Mouse (Mus musculus) kidney, adult 11 months (tissue): ENCODE measurements around the gene Nupl1.

ENCODE experiments used
- DNase-seq: peaks from one replicate; pipeline ENCODE4 v3.0.0; 2022

Nupl1 gene

DNA sequence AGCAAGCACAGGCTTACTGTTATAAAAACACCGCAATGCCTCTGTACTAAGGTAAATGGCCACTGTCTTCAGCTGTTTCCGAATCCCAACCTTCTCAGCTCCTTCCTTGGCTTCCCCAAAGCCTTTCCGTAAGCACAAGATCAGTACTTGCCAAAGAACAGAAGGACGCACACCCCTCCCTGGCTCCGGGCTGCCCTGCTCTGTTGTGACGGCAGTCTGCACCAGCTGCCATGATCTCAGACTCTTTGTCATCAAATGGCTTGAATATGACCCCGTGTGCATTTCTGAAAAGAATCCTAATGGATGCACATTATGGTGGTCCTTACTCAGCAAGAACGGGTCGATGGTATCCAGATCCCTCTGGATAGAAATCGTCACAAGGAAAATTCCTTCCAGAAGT, 108.0 kb downstream of the Nupl1 start:
- DNase-seq, result no peak

DNA sequence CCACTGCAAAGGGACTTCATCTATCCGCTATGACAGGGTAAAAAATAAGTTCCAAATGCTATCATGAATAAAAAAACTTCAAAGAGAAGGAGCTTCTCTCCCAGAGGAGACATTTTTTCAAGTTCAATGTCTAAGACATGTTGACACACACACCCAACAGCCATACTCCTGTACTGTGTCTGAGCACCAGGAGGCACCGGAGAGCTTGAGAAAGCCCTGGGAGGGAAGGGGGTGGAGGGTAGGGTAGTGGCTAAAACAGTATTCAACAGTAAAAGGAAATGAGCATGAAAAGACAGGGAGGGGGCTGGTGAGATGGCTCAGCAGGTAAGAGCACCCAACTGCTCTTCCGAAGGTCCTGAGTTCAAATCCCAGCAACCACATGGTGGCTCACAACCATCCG, 112.9 kb downstream of the Nupl1 start:
- DNase-seq, result no peak

DNA sequence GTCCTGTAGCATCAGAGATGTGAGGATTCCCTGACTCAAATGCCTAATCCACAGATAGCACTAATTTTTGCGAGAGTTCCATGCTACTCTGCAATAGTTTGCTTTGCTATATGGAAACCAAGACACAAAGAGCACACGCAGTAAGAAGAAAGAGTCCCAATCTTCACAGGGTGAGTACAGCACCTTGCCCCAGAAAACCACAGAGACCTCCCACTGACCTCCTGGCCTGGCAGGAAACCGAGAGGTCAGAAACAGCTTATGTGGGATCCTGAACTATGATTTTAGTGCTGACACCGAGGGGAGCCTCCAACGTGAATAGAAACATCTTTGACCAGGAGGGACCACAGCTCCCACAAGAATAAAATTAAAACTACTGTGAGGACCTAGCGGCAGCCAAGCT, 113.4 kb downstream of the Nupl1 start:
- no peak for DNase-seq

DNA sequence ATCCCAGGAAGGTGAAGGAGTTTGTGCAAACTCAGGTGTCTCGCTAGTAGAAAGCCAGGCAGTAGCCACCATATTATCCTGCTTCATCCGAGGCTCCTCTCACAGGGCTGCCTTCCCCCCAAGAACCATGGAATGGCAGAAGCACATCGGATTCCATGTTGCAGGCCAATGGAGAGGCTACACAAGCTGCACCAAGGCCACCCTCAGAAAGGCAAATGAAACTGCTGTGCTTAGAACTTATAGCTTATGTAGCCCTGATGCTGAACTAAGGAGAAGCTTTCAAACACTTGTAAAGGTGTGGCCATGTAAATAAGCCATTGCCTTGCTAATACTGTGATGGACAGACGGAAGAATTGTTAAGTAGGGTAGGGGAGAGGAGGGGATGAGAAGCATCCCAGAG, 115.4 kb downstream of the Nupl1 start:
- no peak for DNase-seq

DNA sequence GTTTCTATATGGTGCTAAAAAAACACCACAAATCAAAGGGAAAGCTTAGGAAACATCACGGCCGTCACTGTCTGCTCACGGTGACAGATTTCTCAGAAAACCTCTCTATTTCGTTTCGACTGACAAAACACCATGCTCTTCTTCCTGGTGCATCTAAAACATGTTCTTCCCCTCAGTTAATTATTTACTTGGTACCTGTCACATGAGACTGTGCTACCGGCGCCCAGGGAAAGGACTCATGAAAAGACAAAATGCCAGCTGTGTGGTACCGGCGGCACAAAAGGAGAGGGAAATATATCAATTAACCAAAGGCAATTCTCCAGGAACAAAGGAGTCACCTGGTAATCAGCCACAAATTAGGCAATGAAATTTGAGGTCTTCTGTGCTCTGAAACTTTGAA, 116.5 kb downstream of the Nupl1 start:
- no peak for DNase-seq
